Mouse (Mus musculus) gastrocnemius, adult 2 months (tissue): ENCODE results near the gene Satb2. TPM values are rescaled to one million over a fixed set of nuclear protein-coding genes. Genes with fewer than 3 reads are reported as not detected.

ENCODE experiments used
- DNase-seq: peaks from one replicate; pipeline ENCODE4 v3.0.0; 2022
- H3K27ac ChIP-seq: fragments of 200-600 bp; 2 replicates; pipeline ENCODE4 v1.8.1; 2022; ENCODE audit warnings: mild to moderate bottlenecking
- H3K4me3 ChIP-seq: fragments of 200-600 bp; 2 replicates; pipeline ENCODE4 v1.8.1; 2022; ENCODE audit warnings: mild to moderate bottlenecking, moderate library complexity
- CTCF ChIP-seq: fragments of 200-600 bp; IDR thresholded peaks from 2 replicates; pipeline ENCODE4 v1.8.1; 2022; ENCODE audit warnings: antibody characterized with exemption, mild to moderate bottlenecking, moderate library complexity
- intact Hi-C: fragments of 180-260 bp; cut with DNase I; formaldehyde crosslinking; loops from one replicate; pipeline ENCODE4 v1.15.1; 2025
- total RNA-seq, 2 experiments: library from RNA; stranded (reverse); gene quantifications; 2 replicates each; pipeline ENCODE4 v1.2.3; 2021

Gene Satb2
- total RNA-seq, 2 experiments from 2014 or later: 0.22 to 0.28 TPM

DNA sequence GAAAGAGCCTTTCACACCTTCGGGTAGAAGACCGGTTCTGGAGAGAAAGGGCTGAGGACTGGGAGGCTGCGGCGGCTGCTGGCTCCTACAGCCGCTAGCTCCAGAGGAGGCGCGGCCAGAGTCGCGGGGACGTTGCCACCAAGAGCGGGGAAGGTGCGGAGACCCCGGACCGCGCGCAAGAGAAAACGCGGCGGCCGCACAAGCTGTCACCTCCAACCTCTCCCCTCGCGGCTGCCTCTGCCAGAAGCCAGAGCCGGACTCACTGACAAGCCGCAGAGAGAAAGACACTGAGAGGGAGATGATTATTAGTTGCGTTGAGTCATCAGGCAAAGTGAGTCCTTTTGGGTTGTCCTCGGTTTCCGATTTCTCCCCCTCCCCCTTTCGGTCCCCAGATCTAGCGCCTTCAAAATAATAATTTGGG lies 7.0 kb downstream of the Satb2 start:
- TF ChIP-seq CTCF: no peak
- H3K27ac ChIP-seq: no peak overlapping the region
- intact Hi-C loops: no loop called here
- peak; percentile 22 for DNase-seq
- peak overlapping the region; percentile 94 for H3K4me3 ChIP-seq

DNA sequence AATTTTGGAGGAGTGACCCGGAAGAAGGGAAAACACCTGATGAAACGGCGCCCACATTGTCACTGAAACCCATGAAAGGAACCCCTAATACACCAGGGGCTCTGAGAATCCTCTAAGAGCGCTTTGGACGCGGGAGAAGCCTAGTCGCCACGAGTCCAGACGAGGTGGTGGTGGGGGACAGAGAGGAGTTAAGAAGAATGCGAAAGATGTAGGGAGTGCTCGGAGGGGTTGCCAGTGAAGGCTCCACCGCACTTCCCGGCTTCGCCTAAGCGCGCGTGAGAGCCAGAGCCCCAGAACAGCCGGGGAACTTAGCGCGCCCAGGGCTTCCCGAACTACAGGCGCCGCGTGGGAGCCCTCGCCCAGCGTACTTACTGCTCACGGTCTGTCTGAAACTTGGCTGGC lies 7.7 kb downstream of the Satb2 start:
- H3K27ac ChIP-seq: no peak overlapping the region
- peak overlapping the region; percentile 94 for H3K4me3 ChIP-seq
- peak; percentile 25 for DNase-seq
- intact Hi-C loops: no loop called here
- no peak for TF ChIP-seq CTCF

- H3K27ac ChIP-seq: no peak overlapping the region
- intact Hi-C loops: no loop called here
- DNase-seq: peak; percentile 28
- peak overlapping the region; percentile 55 for H3K4me3 ChIP-seq
- TF ChIP-seq CTCF: no peak
These were observed 8.8 kb downstream of the Satb2 start for GRCm38 (mm10) chr1:56969364-56970360.

DNA sequence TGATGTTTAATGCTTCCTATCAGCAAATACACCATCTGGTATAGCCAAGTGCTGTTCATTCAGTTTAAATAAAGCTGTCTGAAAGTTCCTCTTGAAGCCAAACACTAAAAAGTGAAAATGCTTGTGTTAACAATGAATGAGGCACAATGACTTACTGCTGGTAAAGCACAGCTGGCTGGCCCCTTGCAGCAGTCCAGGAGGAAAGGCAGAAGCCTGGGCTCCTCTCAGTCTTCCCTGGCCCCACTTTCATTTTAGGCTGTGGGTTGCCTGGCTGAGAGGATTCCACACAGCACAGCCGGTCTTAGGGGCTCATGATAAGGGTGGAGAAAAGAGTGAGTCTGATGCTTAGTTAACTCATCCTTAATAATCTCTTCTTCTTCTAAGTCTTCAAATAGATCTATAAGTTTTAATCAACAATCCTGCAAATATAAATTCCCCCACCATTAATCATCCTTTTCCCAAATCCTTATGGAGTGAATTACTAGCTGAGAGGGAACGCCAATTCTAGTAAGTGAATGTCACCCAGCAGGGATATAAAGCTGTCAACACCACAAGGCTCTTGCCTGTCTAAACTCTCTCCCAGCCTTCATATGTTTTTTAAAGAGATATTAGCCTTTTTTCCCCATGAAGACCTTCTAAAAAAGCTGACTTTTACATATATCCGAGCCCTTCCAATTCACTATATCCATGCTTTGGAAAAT lies 12.4 kb downstream of the Satb2 start:
- intact Hi-C loops: no loop called here
- Histone ChIP-seq H3K4me3 (no peak overlapping the region), H3K27ac (no peak overlapping the region)
- no peak for DNase-seq
- TF ChIP-seq CTCF: no peak

- Histone ChIP-seq H3K4me3 (no peak overlapping the region), H3K27ac (no peak overlapping the region)
- intact Hi-C loops: no loop called here
- TF ChIP-seq CTCF: no peak
- no peak for DNase-seq
These were observed 14.0 kb downstream of the Satb2 start for GRCm38 (mm10) chr1:56964493-56964892.

DNA sequence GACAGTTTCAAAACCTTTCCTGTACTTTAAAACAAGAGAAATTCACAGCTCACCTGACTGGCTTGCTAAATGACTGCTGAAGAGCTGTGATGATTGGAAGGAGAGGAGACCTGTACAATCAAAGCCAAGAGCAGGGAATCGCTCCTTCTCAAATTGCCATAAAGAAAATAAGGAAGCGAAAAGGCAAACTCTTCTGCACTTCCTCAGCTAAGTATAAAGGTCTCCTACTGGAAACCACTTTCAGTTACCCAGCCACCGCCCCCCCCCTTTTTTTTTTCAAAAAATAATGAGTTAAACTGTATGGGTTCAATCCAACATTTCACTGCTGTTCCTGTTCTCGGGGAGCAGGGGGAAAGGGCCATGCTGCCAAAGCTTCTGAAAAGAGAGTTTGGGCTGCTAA lies 15.2 kb downstream of the Satb2 start:
- intact Hi-C loops: no loop called here
- Histone ChIP-seq H3K27ac (no peak overlapping the region), H3K4me3 (no peak overlapping the region)
- no peak for DNase-seq
- no peak for TF ChIP-seq CTCF

DNA sequence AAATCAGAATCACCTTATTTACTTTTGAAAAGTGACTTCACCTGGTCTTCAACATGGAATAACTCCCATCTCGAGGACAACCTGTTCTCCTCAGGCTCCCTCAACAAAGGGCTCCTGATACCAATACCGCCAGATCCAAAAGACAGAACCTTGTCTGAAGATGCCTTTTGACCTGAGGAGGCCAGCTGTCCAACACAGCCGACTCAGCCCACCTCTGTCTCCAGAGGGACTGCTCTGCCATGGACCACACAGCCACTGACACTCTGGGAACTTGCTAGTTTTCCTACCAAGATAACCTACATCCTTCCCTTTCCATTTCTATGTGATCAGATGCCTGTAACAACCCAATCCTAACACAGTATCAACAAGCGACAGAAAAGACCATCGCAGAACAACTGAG lies 19.5 kb downstream of the Satb2 start:
- DNase-seq: no peak
- intact Hi-C loops: no loop called here
- Histone ChIP-seq H3K4me3 (no peak overlapping the region), H3K27ac (no peak overlapping the region)
- TF ChIP-seq CTCF: no peak

- Histone ChIP-seq H3K4me3 (no peak overlapping the region), H3K27ac (no peak overlapping the region)
- TF ChIP-seq CTCF: no peak
- intact Hi-C loops: no loop called here
- no peak for DNase-seq
These were observed 20.5 kb downstream of the Satb2 start for GRCm38 (mm10) chr1:56957942-56958341.

- TF ChIP-seq CTCF: no peak
- Histone ChIP-seq H3K27ac (no peak overlapping the region), H3K4me3 (no peak overlapping the region)
- no peak for DNase-seq
- intact Hi-C loops: no loop called here
These were observed 21.6 kb downstream of the Satb2 start for GRCm38 (mm10) chr1:56956811-56957210.

DNA sequence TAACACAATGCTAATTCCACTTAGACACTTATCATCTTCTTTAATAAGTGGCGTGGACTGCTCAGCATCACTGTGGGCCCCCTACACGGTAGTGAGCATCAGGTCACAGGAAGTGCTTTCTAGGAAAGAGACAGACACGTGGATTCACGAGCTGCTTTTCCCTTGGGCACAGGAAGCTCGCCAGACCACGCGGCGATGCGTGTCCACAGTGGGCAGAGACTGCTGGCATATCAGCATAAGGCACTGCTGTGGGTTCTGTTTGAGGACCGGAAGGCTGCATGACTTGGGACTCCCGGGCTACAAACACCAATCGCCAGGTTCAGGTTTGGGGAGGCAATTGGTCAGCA lies 22.7 kb downstream of the Satb2 start:
- Histone ChIP-seq H3K4me3 (no peak overlapping the region), H3K27ac (no peak overlapping the region)
- intact Hi-C loops: no loop called here
- no peak for DNase-seq
- TF ChIP-seq CTCF: no peak

- intact Hi-C loops: no loop called here
- no peak for TF ChIP-seq CTCF
- no peak overlapping the region for H3K27ac ChIP-seq
- H3K4me3 ChIP-seq: no peak overlapping the region
- DNase-seq: no peak
These were observed 23.3 kb downstream of the Satb2 start for GRCm38 (mm10) chr1:56955055-56955738.

GRCm38 (mm10) chr1:56953538-56953937 lies 24.9 kb downstream of the Satb2 start:
- intact Hi-C loops: no loop called here
- TF ChIP-seq CTCF: no peak
- no peak for DNase-seq
- H3K4me3 ChIP-seq: no peak overlapping the region
- H3K27ac ChIP-seq: no peak overlapping the region

DNA sequence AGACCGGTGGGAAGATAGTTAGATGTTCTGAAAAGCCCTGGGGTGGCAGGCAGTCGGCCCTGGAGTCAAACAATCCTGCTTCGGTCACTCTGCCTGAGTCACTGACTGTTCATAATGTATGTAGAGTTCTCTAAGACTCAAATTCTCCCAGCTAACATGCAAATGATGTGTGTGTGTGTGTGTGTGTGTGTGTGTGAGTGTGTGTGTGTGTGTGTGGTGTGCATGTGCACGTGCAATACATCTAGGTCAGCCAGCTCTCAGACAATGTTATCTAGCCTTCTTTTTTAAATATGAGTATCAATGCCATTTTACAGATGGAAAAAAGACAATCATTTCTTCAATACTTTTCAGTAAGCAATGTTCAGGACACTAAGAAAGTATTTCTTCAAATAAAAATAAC lies 26.5 kb downstream of the Satb2 start:
- DNase-seq: no peak
- no peak for TF ChIP-seq CTCF
- intact Hi-C loops: no loop called here

More for the DNA sequence above, 26.5 kb downstream of the Satb2 start:
- H3K4me3 ChIP-seq: no peak overlapping the region
- no peak overlapping the region for H3K27ac ChIP-seq
